23 mouse cellular contexts compared by ENCODE assay signal in the genomic region with DNA sequence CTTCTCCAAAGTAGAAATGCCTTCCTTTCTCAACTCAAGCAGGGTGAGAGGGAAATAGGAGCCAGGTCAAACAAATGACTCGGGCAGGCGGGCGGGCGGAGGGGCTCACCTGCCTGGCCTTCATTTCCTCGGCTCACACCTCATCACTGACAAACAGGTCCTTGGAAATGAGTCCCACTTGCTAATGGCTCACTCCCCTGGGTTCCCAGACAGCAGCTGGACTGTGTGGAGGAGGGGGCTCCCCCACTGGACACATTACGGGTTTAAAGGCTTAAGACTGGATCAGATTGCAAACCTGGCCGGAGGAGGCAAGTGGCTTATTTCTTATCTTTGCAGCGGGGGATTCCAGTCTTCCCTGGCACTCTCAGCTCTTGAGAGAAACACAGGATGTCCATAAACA. TPM values are rescaled to one million over a fixed set of nuclear protein-coding genes. Genes with fewer than 3 reads are reported as not detected.
DNase-seq lines count a peak whose midpoint lies in the region; ATAC-seq and TF ChIP-seq lines count a peak whose summit lies in the region.
"Had no signal": no experiment of that assay in that cellular context is flagged by ENCODE, and none has a peak within 500 bp of the region (broad histone marks: within the 10 kb centered on the region; RNA-seq: fewer than 3 reads in every experiment).

No protein-coding gene starts in this region.

- no peak overlapping the region for H3K9ac ChIP-seq in kidney, postnatal 0 days (ENCODE audit: low read depth, low read length)
- H3K9ac ChIP-seq in stomach, postnatal 0 days (ENCODE audit: low read length), result no peak overlapping the region
- H3K9ac ChIP-seq: embryonic facial prominence, embryonic 13.5 days; forebrain, embryonic 13.5 days; forebrain, postnatal 0 days; heart, embryonic 12.5 days; hindbrain, embryonic 15.5 days had no signal

- H3K4me1 ChIP-seq in kidney, postnatal 0 days (replicated peaks; ENCODE audit: insufficient read depth, low read length), result no peaks in the 10 kb centered on the region
- H3K4me1 ChIP-seq in stomach, postnatal 0 days (replicated peaks; ENCODE audit: control insufficient read depth, insufficient read depth), result no peaks in the 10 kb centered on the region
- H3K4me1 ChIP-seq: forebrain, embryonic 13.5 days; heart, embryonic 12.5 days; hindbrain, embryonic 15.5 days had no signal

- no peak overlapping the region for H3K27ac ChIP-seq in kidney, postnatal 0 days
- no peak overlapping the region for H3K27ac ChIP-seq in stomach, postnatal 0 days (replicated peaks)
- H3K27ac ChIP-seq: embryonic facial prominence, embryonic 13.5 days; forebrain, embryonic 13.5 days; hindbrain, embryonic 15.5 days had no signal

- ATAC-seq in kidney, postnatal 0 days (replicated peaks; ENCODE audit: low FRiP score, low read depth), result no peak
- no peak for ATAC-seq in stomach, postnatal 0 days (ENCODE audit: low FRiP score, low TSS enrichment)
- ATAC-seq: CD4-positive, CD25-positive, alpha-beta regulatory T cell, adult 4 months; forebrain, embryonic 13.5 days; forebrain, postnatal 0 days had no signal

- no peak for TF ChIP-seq EP300 in stomach, postnatal 0 days (optimal IDR thresholded peaks at IDR 0.05)

- no peak overlapping the region for H3K4me3 ChIP-seq in kidney, postnatal 0 days (replicated peaks; ENCODE audit: low read depth, low read length)
- H3K4me3 ChIP-seq in stomach, postnatal 0 days (ENCODE audit: low read depth, low read length), result no peak overlapping the region
- H3K4me3 ChIP-seq: embryonic facial prominence, embryonic 13.5 days; forebrain, embryonic 13.5 days; heart, embryonic 12.5 days; hindbrain, embryonic 15.5 days had no signal

- no peak for TF ChIP-seq CTCF in kidney, postnatal 0 days (IDR thresholded peaks at IDR 0.05; ENCODE audit: low read depth)
- TF ChIP-seq CTCF in stomach, postnatal 0 days (IDR thresholded peaks at IDR 0.05; ENCODE audit: low read depth), result no peak

- H3K36me3 ChIP-seq in kidney, postnatal 0 days (ENCODE audit: insufficient read depth, low read length), result no peaks in the 10 kb centered on the region
- no peaks in the 10 kb centered on the region for H3K36me3 ChIP-seq in stomach, postnatal 0 days (ENCODE audit: control insufficient read depth, insufficient read depth, low read length)
- H3K36me3 ChIP-seq: embryonic facial prominence, embryonic 13.5 days; G1E; heart, embryonic 12.5 days; hindbrain, embryonic 15.5 days had no signal

- DNase-seq in embryo, embryonic 10 days (ENCODE audit: low spot score), result peak; percentile 40
- DNase-seq in embryo, embryonic 10.5 days (ENCODE audit: low spot score), result no peak
- DNase-seq in kidney, postnatal 0 days (ENCODE audit: low spot score), result peak; percentile 40
- no peak for DNase-seq in kidney, postnatal 10 days
- peak; percentile 69 for DNase-seq in retina, postnatal 1 day
- DNase-seq in stomach, postnatal 0 days (ENCODE audit: low spot score), result no peak
- no peak for DNase-seq in c-Kit-positive CD71-positive TER-119-positive erythroid progenitor cells, embryonic 14.5 days (ENCODE audit: low spot score)
- DNase-seq: adrenal gland, adult 8-10 months; adrenal gland, postnatal 36 days; B cell, adult 2 months; cerebellum, adult 11 months; cerebellum, adult 8-10 months; cerebellum, postnatal 14 days; forebrain, postnatal 0 days; gastrocnemius, postnatal 25 days; heart, postnatal 36 days had no signal

- no peaks in the 10 kb centered on the region for H3K9me3 ChIP-seq in kidney, postnatal 0 days (replicated peaks; ENCODE audit: low read length)
- no peaks in the 10 kb centered on the region for H3K9me3 ChIP-seq in stomach, postnatal 0 days (ENCODE audit: control insufficient read depth, low read length)
- H3K9me3 ChIP-seq: embryonic facial prominence, embryonic 13.5 days; forebrain, embryonic 13.5 days; hindbrain, embryonic 15.5 days had no signal

- no peaks in the 10 kb centered on the region for H3K27me3 ChIP-seq in kidney, postnatal 0 days (ENCODE audit: insufficient read depth, low read length)
- H3K27me3 ChIP-seq in stomach, postnatal 0 days (ENCODE audit: control insufficient read depth, insufficient read depth, low read length), result no peaks in the 10 kb centered on the region

- WGBS in kidney, postnatal 0 days, result 19% methylated on average over 8 of the region's 8 CpGs
- WGBS in stomach, postnatal 0 days, result 33% methylated on average over 8 of the region's 8 CpGs

- H3K4me2 ChIP-seq in kidney, postnatal 0 days (ENCODE audit: low read length), result no peak overlapping the region
- no peak overlapping the region for H3K4me2 ChIP-seq in stomach, postnatal 0 days (replicated peaks; ENCODE audit: low read depth)
- H3K4me2 ChIP-seq: embryonic facial prominence, embryonic 13.5 days; forebrain, embryonic 13.5 days; heart, embryonic 12.5 days; hindbrain, embryonic 15.5 days had no signal

RNA-seq across cellular contexts. Expression of a gene that starts 13.1 kb away (rescaled TPM):
- polyA plus RNA-seq in kidney, postnatal 0 days (2015; fragmentation: Nextera tagmentation; extraction: Ambion mirVana), result not detected in 2 replicates
- polyA plus RNA-seq in stomach, postnatal 0 days (2015; fragmentation: Nextera tagmentation; extraction: Ambion mirVana), result 0.38 and 0.46 TPM in 2 replicates
- polyA plus RNA-seq: CD4-positive, CD25-positive, alpha-beta regulatory T cell, adult 4 months; cortical plate, adult 2 months; forebrain, embryonic 13.5 days; forebrain, postnatal 0 days; G1E had no signal

Comparison
In these comparisons a context has a peak if more than half of its experiments do, and no peak if none do; other contexts are left out.
1. DNase-seq: peak in embryo, embryonic 10 days (single experiment), kidney, postnatal 0 days (single experiment) and retina, postnatal 1 day (single experiment); none in embryo, embryonic 10.5 days (single experiment), kidney, postnatal 10 days (single experiment), stomach, postnatal 0 days (single experiment) and c-Kit-positive CD71-positive TER-119-positive erythroid progenitor cells, embryonic 14.5 days (single experiment).